ENCODE assay signal across 8 mouse cellular contexts in the genomic region with DNA sequence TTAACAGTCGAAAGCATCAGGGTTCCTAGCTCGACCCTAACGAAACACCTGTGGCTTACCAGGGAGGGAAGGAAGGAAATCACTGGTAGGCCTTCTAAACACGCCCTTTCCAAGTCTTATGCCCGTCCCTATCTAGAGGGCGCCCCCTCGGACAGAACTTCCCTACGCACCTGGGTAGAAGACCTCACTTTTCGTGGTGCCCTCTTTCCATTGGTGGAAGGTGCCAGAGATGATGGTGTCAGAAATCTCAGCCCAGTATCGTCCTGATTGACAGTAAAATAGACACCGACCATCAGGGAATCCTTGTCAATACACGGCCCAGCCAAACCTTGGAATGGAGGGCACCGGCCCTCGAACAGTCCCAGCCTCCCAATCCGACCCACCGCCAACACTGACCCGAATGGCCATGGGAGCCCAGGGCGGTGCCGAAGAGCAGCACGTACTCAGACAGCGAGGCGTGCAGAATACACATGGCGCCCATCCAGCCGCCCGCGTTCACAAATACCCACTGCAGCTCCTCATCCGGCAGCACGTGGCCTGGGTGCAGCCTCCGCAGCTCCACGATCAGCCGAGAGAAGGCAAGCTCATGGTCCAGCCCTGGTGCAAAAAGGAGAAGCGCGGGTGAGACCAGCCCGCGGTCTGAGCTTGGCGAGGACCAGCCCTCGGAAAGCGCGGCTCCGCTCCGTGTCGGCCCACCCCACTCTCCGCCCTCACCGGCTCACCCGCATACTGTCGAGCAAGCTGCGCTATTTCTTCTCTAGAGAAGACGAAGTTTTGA. TPM values are rescaled to one million over a fixed set of nuclear protein-coding genes. Genes with fewer than 3 reads are reported as not detected.
DNase-seq lines count a peak whose midpoint lies in the region; ATAC-seq lines count a peak whose summit lies in the region.

No protein-coding gene starts in this region.

- no peaks in the 10 kb centered on the region for H3K27me3 ChIP-seq in kidney, embryonic 15.5 days
- H3K27me3 ChIP-seq in forebrain, embryonic 14.5 days (replicated peaks; ENCODE audit: control insufficient read depth, insufficient read depth, low read length) = no peaks in the 10 kb centered on the region
- H3K27me3 ChIP-seq in intestine, embryonic 15.5 days (replicated peaks) = no peaks in the 10 kb centered on the region
- no peaks in the 10 kb centered on the region for H3K27me3 ChIP-seq in liver, embryonic 15.5 days
- H3K27me3 ChIP-seq in neural tube, embryonic 15.5 days (replicated peaks) = peaks cover 3% of the 10 kb centered on the region; the same call in 1 of the 2 replicates

- under 1% methylated on average over 48 of the region's 48 CpGs for WGBS in kidney, embryonic 15.5 days
- WGBS in forebrain, embryonic 14.5 days = under 1% methylated on average over 48 of the region's 48 CpGs
- under 1% methylated on average over 47 of the region's 48 CpGs for WGBS in intestine, embryonic 15.5 days
- WGBS in liver, embryonic 15.5 days (ENCODE audit: insufficient replicate concordance) = under 1% methylated on average over 48 of the region's 48 CpGs
- WGBS in neural tube, embryonic 15.5 days = under 1% methylated on average over 44 of the region's 48 CpGs

- H3K4me1 ChIP-seq in kidney, embryonic 15.5 days = peaks cover 25% of the 10 kb centered on the region
- H3K4me1 ChIP-seq in forebrain, embryonic 14.5 days (ENCODE audit: control insufficient read depth, insufficient read depth, low read length) = peaks cover 8% of the 10 kb centered on the region
- H3K4me1 ChIP-seq in intestine, embryonic 15.5 days (replicated peaks) = peaks cover 13% of the 10 kb centered on the region
- H3K4me1 ChIP-seq in liver, embryonic 15.5 days (replicated peaks) = peaks cover 27% of the 10 kb centered on the region
- H3K4me1 ChIP-seq in neural tube, embryonic 15.5 days = peaks cover 21% of the 10 kb centered on the region

- peak overlapping the region; percentile 87 for H3K9ac ChIP-seq in kidney, embryonic 15.5 days
- H3K9ac ChIP-seq in forebrain, embryonic 14.5 days (ENCODE audit: low read length) = peak overlapping the region; percentile 70
- peak overlapping the region; percentile 83 for H3K9ac ChIP-seq in intestine, embryonic 15.5 days
- H3K9ac ChIP-seq in liver, embryonic 15.5 days = peak overlapping the region; percentile 68
- peak overlapping the region; percentile 67 for H3K9ac ChIP-seq in neural tube, embryonic 15.5 days (replicated peaks)

- H3K9me3 ChIP-seq in kidney, embryonic 15.5 days (replicated peaks) = no peaks in the 10 kb centered on the region
- H3K9me3 ChIP-seq in forebrain, embryonic 14.5 days (replicated peaks; ENCODE audit: control insufficient read depth, low read length) = no peaks in the 10 kb centered on the region
- no peaks in the 10 kb centered on the region for H3K9me3 ChIP-seq in intestine, embryonic 15.5 days
- H3K9me3 ChIP-seq in liver, embryonic 15.5 days (replicated peaks) = no peaks in the 10 kb centered on the region
- no peaks in the 10 kb centered on the region for H3K9me3 ChIP-seq in neural tube, embryonic 15.5 days (replicated peaks)

- peak overlapping the region; percentile 76 for H3K4me3 ChIP-seq in kidney, embryonic 15.5 days (replicated peaks)
- H3K4me3 ChIP-seq in forebrain, embryonic 14.5 days (ENCODE audit: low read depth, low read length) = peak overlapping the region; percentile 54
- peak overlapping the region; percentile 81 for H3K4me3 ChIP-seq in intestine, embryonic 15.5 days (replicated peaks)
- H3K4me3 ChIP-seq in liver, embryonic 15.5 days (replicated peaks) = peak overlapping the region; percentile 68
- H3K4me3 ChIP-seq in neural tube, embryonic 15.5 days (replicated peaks) = peak overlapping the region; percentile 77

- H3K4me2 ChIP-seq in kidney, embryonic 15.5 days = peak overlapping the region; percentile 92
- peak overlapping the region; percentile 78 for H3K4me2 ChIP-seq in forebrain, embryonic 14.5 days (ENCODE audit: low read length)
- peak overlapping the region; percentile 88 for H3K4me2 ChIP-seq in intestine, embryonic 15.5 days (replicated peaks)
- peak overlapping the region; percentile 91 for H3K4me2 ChIP-seq in liver, embryonic 15.5 days
- H3K4me2 ChIP-seq in neural tube, embryonic 15.5 days = peak overlapping the region; percentile 86

- H3K27ac ChIP-seq in kidney, embryonic 15.5 days = peak overlapping the region; percentile 91
- peak overlapping the region; percentile 40 for H3K27ac ChIP-seq in forebrain, embryonic 14.5 days (ENCODE audit: low read depth, low read length)
- peak overlapping the region; percentile 87 for H3K27ac ChIP-seq in intestine, embryonic 15.5 days
- peak overlapping the region; percentile 78 for H3K27ac ChIP-seq in liver, embryonic 15.5 days (replicated peaks)
- H3K27ac ChIP-seq in neural tube, embryonic 15.5 days (replicated peaks) = peak overlapping the region; percentile 86

- DNase-seq in kidney, postnatal 14 days = no peak
- DNase-seq in brain, adult 2 months (ENCODE audit: low read depth, low spot score) = peak; percentile 81
- DNase-seq in forebrain, embryonic 14.5 days (ENCODE audit: low spot score) = peak; percentile 63
- DNase-seq in urinary bladder, adult 2 months (ENCODE audit: low spot score) = no peak

- peak; percentile 79 for ATAC-seq in kidney, embryonic 15.5 days (replicated peaks; ENCODE audit: low FRiP score)
- ATAC-seq in forebrain, embryonic 14.5 days = peak; percentile 81
- peak; percentile 84 for ATAC-seq in intestine, embryonic 15.5 days
- ATAC-seq in liver, embryonic 15.5 days (ENCODE audit: insufficient read depth) = peak; percentile 83
- peak; percentile 82 for ATAC-seq in neural tube, embryonic 15.5 days (ENCODE audit: low FRiP score)

- H3K36me3 ChIP-seq in kidney, embryonic 15.5 days = peaks cover 13% of the 10 kb centered on the region
- peaks cover 14% of the 10 kb centered on the region for H3K36me3 ChIP-seq in forebrain, embryonic 14.5 days (ENCODE audit: control insufficient read depth, insufficient read depth, low read length)
- H3K36me3 ChIP-seq in intestine, embryonic 15.5 days = 0 out of 2 replicates have a peak, but pooled peaks cover 4% of the 10 kb centered on the region
- 0 out of 2 replicates have a peak, but pooled peaks cover 5% of the 10 kb centered on the region for H3K36me3 ChIP-seq in liver, embryonic 15.5 days (replicated peaks)
- H3K36me3 ChIP-seq in neural tube, embryonic 15.5 days = peaks cover 9% of the 10 kb centered on the region

RNA-seq across cellular contexts. Expression of a gene that starts 9.6 kb away (rescaled TPM):
- 0.12 and 0.17 TPM in 2 replicates for polyA plus RNA-seq in kidney, embryonic 15.5 days (2015; fragmentation: Nextera tagmentation; extraction: Ambion mirVana)
- polyA plus RNA-seq in forebrain, embryonic 14.5 days (2014; fragmentation: Nextera tagmentation; extraction: Ambion mirVana) = 0.12 and 0.15 TPM in 2 replicates
- not detected in 2 replicates for polyA plus RNA-seq in intestine, embryonic 15.5 days (2015; fragmentation: Nextera tagmentation; extraction: Ambion mirVana)
- not detected in 2 replicates for polyA plus RNA-seq in liver, embryonic 15.5 days (2015; fragmentation: Nextera tagmentation; extraction: Ambion mirVana)
- 1.1 and 1.6 TPM in 2 replicates for polyA plus RNA-seq in neural tube, embryonic 15.5 days (2015; fragmentation: Nextera tagmentation; extraction: Ambion mirVana)
- polyA plus RNA-seq in urinary bladder, adult 2 months (2012; rRNA removed) = 1.3 and 1.9 TPM in 2 replicates

RNA-seq across cellular contexts. Expression of a gene that starts 14.5 kb away (rescaled TPM):
- polyA plus RNA-seq in kidney, embryonic 15.5 days (2015; fragmentation: Nextera tagmentation; extraction: Ambion mirVana) = 50.7 and 52.5 TPM in 2 replicates
- polyA plus RNA-seq in forebrain, embryonic 14.5 days (2014; fragmentation: Nextera tagmentation; extraction: Ambion mirVana) = 23.4 and 25.2 TPM in 2 replicates
- 64.8 and 70.9 TPM in 2 replicates for polyA plus RNA-seq in intestine, embryonic 15.5 days (2015; fragmentation: Nextera tagmentation; extraction: Ambion mirVana)
- 29.9 and 36.0 TPM in 2 replicates for polyA plus RNA-seq in liver, embryonic 15.5 days (2015; fragmentation: Nextera tagmentation; extraction: Ambion mirVana)
- 48.4 and 54.8 TPM in 2 replicates for polyA plus RNA-seq in neural tube, embryonic 15.5 days (2015; fragmentation: Nextera tagmentation; extraction: Ambion mirVana)
- 64.7 and 65.2 TPM in 2 replicates for polyA plus RNA-seq in urinary bladder, adult 2 months (2012; rRNA removed)

RNA-seq across cellular contexts. Expression of a gene that starts 15.4 kb away (rescaled TPM):
- 79.7 and 87.4 TPM in 2 replicates for polyA plus RNA-seq in kidney, embryonic 15.5 days (2015; fragmentation: Nextera tagmentation; extraction: Ambion mirVana)
- 49.8 and 54.2 TPM in 2 replicates for polyA plus RNA-seq in forebrain, embryonic 14.5 days (2014; fragmentation: Nextera tagmentation; extraction: Ambion mirVana)
- 94.7 and 108 TPM in 2 replicates for polyA plus RNA-seq in intestine, embryonic 15.5 days (2015; fragmentation: Nextera tagmentation; extraction: Ambion mirVana)
- polyA plus RNA-seq in liver, embryonic 15.5 days (2015; fragmentation: Nextera tagmentation; extraction: Ambion mirVana) = 47.3 and 59.1 TPM in 2 replicates
- polyA plus RNA-seq in neural tube, embryonic 15.5 days (2015; fragmentation: Nextera tagmentation; extraction: Ambion mirVana) = 92.1 and 97.3 TPM in 2 replicates
- polyA plus RNA-seq in urinary bladder, adult 2 months (2012; rRNA removed) = 79.7 and 81.4 TPM in 2 replicates

RNA-seq across cellular contexts. Expression of a gene that starts 17.6 kb away (rescaled TPM):
- polyA plus RNA-seq in kidney, embryonic 15.5 days (2015; fragmentation: Nextera tagmentation; extraction: Ambion mirVana) = 128 and 132 TPM in 2 replicates
- 301 and 330 TPM in 2 replicates for polyA plus RNA-seq in forebrain, embryonic 14.5 days (2014; fragmentation: Nextera tagmentation; extraction: Ambion mirVana)
- polyA plus RNA-seq in intestine, embryonic 15.5 days (2015; fragmentation: Nextera tagmentation; extraction: Ambion mirVana) = 122 and 131 TPM in 2 replicates
- 64.1 and 67.2 TPM in 2 replicates for polyA plus RNA-seq in liver, embryonic 15.5 days (2015; fragmentation: Nextera tagmentation; extraction: Ambion mirVana)
- 271 and 320 TPM in 2 replicates for polyA plus RNA-seq in neural tube, embryonic 15.5 days (2015; fragmentation: Nextera tagmentation; extraction: Ambion mirVana)
- 68.8 and 98.7 TPM in 2 replicates for polyA plus RNA-seq in urinary bladder, adult 2 months (2012; rRNA removed)

RNA-seq across cellular contexts. Expression of a gene that starts 27.2 kb away (rescaled TPM):
- polyA plus RNA-seq in kidney, embryonic 15.5 days (2015; fragmentation: Nextera tagmentation; extraction: Ambion mirVana) = 76.2 and 83.6 TPM in 2 replicates
- polyA plus RNA-seq in forebrain, embryonic 14.5 days (2014; fragmentation: Nextera tagmentation; extraction: Ambion mirVana) = 72.2 and 83.3 TPM in 2 replicates
- polyA plus RNA-seq in intestine, embryonic 15.5 days (2015; fragmentation: Nextera tagmentation; extraction: Ambion mirVana) = 58.8 and 65.0 TPM in 2 replicates
- 29.8 and 31.9 TPM in 2 replicates for polyA plus RNA-seq in liver, embryonic 15.5 days (2015; fragmentation: Nextera tagmentation; extraction: Ambion mirVana)
- polyA plus RNA-seq in neural tube, embryonic 15.5 days (2015; fragmentation: Nextera tagmentation; extraction: Ambion mirVana) = 59.3 and 61.1 TPM in 2 replicates
- polyA plus RNA-seq in urinary bladder, adult 2 months (2012; rRNA removed) = 32.6 and 40.5 TPM in 2 replicates

Comparison
In these comparisons a context has a peak if more than half of its experiments do, and no peak if none do; other contexts are left out.
1. H3K27ac ChIP-seq: peak in every context shown above with its lines; median percentile 91 in kidney, embryonic 15.5 days; 87 in intestine, embryonic 15.5 days; 86 in neural tube, embryonic 15.5 days; 78 in liver, embryonic 15.5 days; 40 in forebrain, embryonic 14.5 days.
2. DNase-seq: peak in brain, adult 2 months (single experiment) and forebrain, embryonic 14.5 days (single experiment); none in kidney, postnatal 14 days (single experiment) and urinary bladder, adult 2 months (single experiment).
3. Peak in every context shown above with its lines, with median percentiles within 50 percentile points of each other: ATAC-seq, H3K4me2 ChIP-seq, H3K4me3 ChIP-seq and H3K9ac ChIP-seq.